Mouse (Mus musculus) olfactory bulb, adult 2 months (tissue): ENCODE results near the gene Csgalnact2.

Experiments
- CTCF ChIP-seq: fragments of 200-500 bp; IDR thresholded peaks from 2 replicates; pipeline ENCODE4 v1.5.1; 2012; ENCODE audit warnings: low read depth, mild to moderate bottlenecking, low read length, moderate library complexity; ENCODE audit not compliant: insufficient read depth
- POLR2A ChIP-seq: fragments of 200-500 bp; IDR thresholded peaks from 2 replicates; pipeline ENCODE4 v1.6.1; 2012; ENCODE audit warnings: mild to moderate bottlenecking, low read depth, low read length, moderate library complexity; ENCODE audit not compliant: insufficient read depth

DNA sequence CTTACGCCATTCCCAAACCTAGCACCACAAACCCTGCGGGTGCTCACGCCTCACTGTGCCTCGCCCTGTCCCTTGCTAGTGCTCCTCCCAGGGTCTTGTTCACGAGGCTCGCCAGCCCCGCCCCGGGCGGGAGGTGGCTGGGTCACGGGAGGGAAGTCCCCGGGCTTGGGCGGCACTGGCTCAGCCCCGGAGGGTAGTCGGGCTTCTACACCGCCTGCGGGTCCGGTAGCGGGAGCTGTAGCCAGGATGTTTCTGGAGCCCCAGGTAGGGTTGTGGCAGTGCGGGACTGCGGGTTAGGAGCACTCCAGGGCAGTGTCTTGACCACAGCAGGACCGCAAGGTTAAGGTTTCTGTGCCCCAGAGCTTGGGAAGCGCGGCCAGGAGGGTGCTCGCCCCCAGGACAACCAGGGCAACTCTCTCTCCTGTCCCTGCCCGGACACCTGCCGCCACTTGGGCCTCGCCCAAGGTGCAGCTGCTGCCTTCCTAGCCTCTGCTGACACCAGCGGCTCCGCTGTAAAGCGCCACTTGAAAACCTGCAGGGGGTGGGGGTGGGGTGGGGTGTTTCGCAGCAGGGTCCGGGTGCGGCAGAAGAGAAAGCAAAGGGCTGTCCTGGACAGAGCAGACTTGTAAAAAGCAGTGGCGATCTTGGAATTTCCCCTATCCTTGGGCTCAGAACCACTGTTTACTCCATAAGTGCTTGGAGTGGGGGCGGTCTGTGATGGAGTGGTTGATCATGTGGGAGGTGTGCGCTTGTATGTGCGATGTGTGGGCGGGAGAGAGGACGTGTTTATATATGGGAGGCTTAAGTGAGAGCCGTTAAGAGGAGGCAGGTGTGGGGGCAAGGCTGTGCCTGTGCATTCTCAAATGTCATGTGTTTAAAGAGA, 72.5 kb downstream of the Csgalnact2 start:
- TF ChIP-seq CTCF (no peak), POLR2A (no peak)
